21 mouse cellular contexts compared by ENCODE assay signal in the genomic region with DNA sequence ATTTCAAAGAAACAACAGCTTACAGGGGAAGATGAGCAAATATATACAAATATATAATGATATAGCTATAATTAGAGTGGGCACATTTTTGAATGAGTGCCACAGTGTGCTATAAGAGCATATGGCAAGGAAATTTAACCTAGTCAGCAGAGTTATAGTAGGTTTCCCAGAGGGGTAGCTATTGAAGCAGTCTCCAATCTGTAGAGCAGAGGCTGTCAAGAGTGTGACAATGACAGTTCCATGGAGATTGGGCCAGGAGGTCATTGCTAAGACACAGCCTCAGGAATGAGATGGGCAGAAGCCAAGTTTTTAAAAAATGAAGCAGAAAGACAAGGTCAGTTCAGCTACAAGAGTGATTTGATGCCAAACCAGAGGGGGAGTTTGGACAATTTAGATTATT.
A peak's percentile ranks its signal among the peaks of the same experiment; 100 is the strongest.
DNase-seq lines count a peak whose midpoint lies in the region; ATAC-seq lines count a peak whose summit lies in the region.
"Had no signal": no experiment of that assay in that cellular context is flagged by ENCODE, and none has a peak within 500 bp of the region (broad histone marks: within the 10 kb centered on the region; RNA-seq: fewer than 3 reads in every experiment).

No protein-coding gene starts in this region.

- H3K4me3 ChIP-seq in hindbrain, embryonic 16.5 days (ENCODE audit: low read length) = no peak overlapping the region
- H3K4me3 ChIP-seq in hindbrain, embryonic 10.5 days = no peak overlapping the region
- no peak overlapping the region for H3K4me3 ChIP-seq in midbrain, embryonic 14.5 days (replicated peaks; ENCODE audit: low read depth, low read length)
- no peak overlapping the region for H3K4me3 ChIP-seq in midbrain, embryonic 16.5 days (ENCODE audit: low read depth, low read length)
- H3K4me3 ChIP-seq: embryonic facial prominence, embryonic 12.5 days; embryonic facial prominence, embryonic 15.5 days; gastrocnemius, adult 2 months had no signal

- H3K9me3 ChIP-seq in hindbrain, embryonic 16.5 days (ENCODE audit: control insufficient read depth, low read length) = no peaks in the 10 kb centered on the region
- no peaks in the 10 kb centered on the region for H3K9me3 ChIP-seq in hindbrain, embryonic 10.5 days
- H3K9me3 ChIP-seq in midbrain, embryonic 14.5 days (ENCODE audit: control insufficient read depth, low read length) = no peaks in the 10 kb centered on the region
- no peaks in the 10 kb centered on the region for H3K9me3 ChIP-seq in midbrain, embryonic 16.5 days (replicated peaks; ENCODE audit: control insufficient read depth, low read length, poor library complexity, severe bottlenecking)
- H3K9me3 ChIP-seq: embryonic facial prominence, embryonic 12.5 days; embryonic facial prominence, embryonic 15.5 days had no signal

- H3K9ac ChIP-seq in hindbrain, embryonic 16.5 days (ENCODE audit: low read depth, low read length) = no peak overlapping the region
- H3K9ac ChIP-seq in midbrain, embryonic 14.5 days (replicated peaks; ENCODE audit: low read length) = no peak overlapping the region
- no peak overlapping the region for H3K9ac ChIP-seq in midbrain, embryonic 16.5 days (ENCODE audit: low read depth, low read length)
- H3K9ac ChIP-seq: embryonic facial prominence, embryonic 12.5 days; embryonic facial prominence, embryonic 15.5 days; forebrain, postnatal 0 days had no signal

- no peak overlapping the region for H3K4me2 ChIP-seq in hindbrain, embryonic 16.5 days (ENCODE audit: low read length)
- H3K4me2 ChIP-seq in midbrain, embryonic 14.5 days (ENCODE audit: low read length) = no peak overlapping the region
- H3K4me2 ChIP-seq in midbrain, embryonic 16.5 days (ENCODE audit: low read length) = no peak overlapping the region
- H3K4me2 ChIP-seq: embryonic facial prominence, embryonic 12.5 days; embryonic facial prominence, embryonic 15.5 days; heart, embryonic 11.5 days had no signal

- no peak for DNase-seq in hindbrain, embryonic 10.5 days (ENCODE audit: low spot score)
- DNase-seq in midbrain, embryonic 14.5 days = peak; percentile 5
- DNase-seq in Muller cell, postnatal 12 days (ENCODE audit: inconsistent ontology term) = peak; percentile 22
- DNase-seq in cerebellum, postnatal 25 days = no peak
- DNase-seq: adrenal gland, adult 8-10 months; adrenal gland, postnatal 25 days; B cell, adult 2 months; cerebellum, adult 18-20 months; cerebellum, adult 9-10 months; forebrain, postnatal 0 days; gastrocnemius, adult 2 months; gastrocnemius, postnatal 14 days; heart, adult 11 months had no signal

- ATAC-seq in hindbrain, embryonic 16.5 days = peak; percentile 69; the same call in 1 of the 2 replicates
- ATAC-seq in midbrain, embryonic 14.5 days (ENCODE audit: low FRiP score, low TSS enrichment) = no peak
- no peak for ATAC-seq in midbrain, embryonic 16.5 days
- ATAC-seq: activated CD4-positive, CD25-positive, alpha-beta regulatory T cell, adult 4 months; forebrain, embryonic 14.5 days; forebrain, postnatal 0 days; intestine, postnatal 0 days had no signal

- H3K27me3 ChIP-seq in hindbrain, embryonic 16.5 days (replicated peaks; ENCODE audit: control insufficient read depth, insufficient read depth, low read length) = no peaks in the 10 kb centered on the region
- H3K27me3 ChIP-seq in hindbrain, embryonic 10.5 days (ENCODE audit: insufficient read depth, poor library complexity, severe bottlenecking) = no peaks in the 10 kb centered on the region
- H3K27me3 ChIP-seq in midbrain, embryonic 14.5 days (ENCODE audit: control insufficient read depth, insufficient read depth, low read length) = no peaks in the 10 kb centered on the region
- no peaks in the 10 kb centered on the region for H3K27me3 ChIP-seq in midbrain, embryonic 16.5 days (ENCODE audit: control insufficient read depth, insufficient read depth, low read depth, low read length)
- H3K27me3 ChIP-seq: embryonic facial prominence, embryonic 12.5 days; embryonic facial prominence, embryonic 15.5 days had no signal

- no peaks in the 10 kb centered on the region for H3K4me1 ChIP-seq in hindbrain, embryonic 16.5 days (ENCODE audit: control insufficient read depth, insufficient read depth, low read depth, low read length)
- no peaks in the 10 kb centered on the region for H3K4me1 ChIP-seq in hindbrain, embryonic 10.5 days (replicated peaks)
- no peaks in the 10 kb centered on the region for H3K4me1 ChIP-seq in midbrain, embryonic 14.5 days (ENCODE audit: control insufficient read depth, insufficient read depth, low read length)
- no peaks in the 10 kb centered on the region for H3K4me1 ChIP-seq in midbrain, embryonic 16.5 days (ENCODE audit: control insufficient read depth, insufficient read depth, low read length)
- H3K4me1 ChIP-seq: embryonic facial prominence, embryonic 12.5 days; embryonic facial prominence, embryonic 15.5 days had no signal

- H3K36me3 ChIP-seq in hindbrain, embryonic 16.5 days (ENCODE audit: control insufficient read depth, insufficient read depth, low read length) = no peaks in the 10 kb centered on the region
- H3K36me3 ChIP-seq in hindbrain, embryonic 10.5 days = no peaks in the 10 kb centered on the region
- no peaks in the 10 kb centered on the region for H3K36me3 ChIP-seq in midbrain, embryonic 14.5 days (ENCODE audit: control insufficient read depth, insufficient read depth, low read length)
- H3K36me3 ChIP-seq in midbrain, embryonic 16.5 days (ENCODE audit: control insufficient read depth, insufficient read depth, low read length) = no peaks in the 10 kb centered on the region
- H3K36me3 ChIP-seq: embryonic facial prominence, embryonic 12.5 days; embryonic facial prominence, embryonic 15.5 days had no signal

- H3K27ac ChIP-seq in hindbrain, embryonic 16.5 days (ENCODE audit: low read depth, low read length) = no peak overlapping the region
- no peak overlapping the region for H3K27ac ChIP-seq in hindbrain, embryonic 10.5 days
- no peak overlapping the region for H3K27ac ChIP-seq in midbrain, embryonic 14.5 days (replicated peaks; ENCODE audit: low read depth, low read length)
- no peak overlapping the region for H3K27ac ChIP-seq in midbrain, embryonic 16.5 days (ENCODE audit: low read length)
- H3K27ac ChIP-seq: embryonic facial prominence, embryonic 12.5 days; embryonic facial prominence, embryonic 15.5 days; gastrocnemius, adult 2 months had no signal

Comparison
In these comparisons a context has a peak if more than half of its experiments do, and no peak if none do; other contexts are left out.
1. DNase-seq: peak in midbrain, embryonic 14.5 days (single experiment) and Muller cell, postnatal 12 days (single experiment); none in hindbrain, embryonic 10.5 days (single experiment) and cerebellum, postnatal 25 days (0 of 2).